Mouse (Mus musculus) hindbrain, embryonic 13.5 days (tissue): ENCODE measurements at regions not wholly inside any gene's neighbourhood (a gene's known extent, or its start where the extent isn't known, plus 50 kb on each side); places are given as distances from the start of the nearest gene placed in this dataset.
"Not testable (repeated sequence)": the region's sequence is repeated elsewhere in the genome, so short reads cannot be mapped to it uniquely, and the experiment has no call there.

Experiments
- ATAC-seq: fragments of 200-750 bp; cut with Nextera tagmentation; 2 replicates; pipeline ENCODE4 v1.8.0; 2017; ENCODE audit warnings: moderate TSS enrichment; ENCODE audit not compliant: low FRiP score
- H3K27ac ChIP-seq: fragments of 300-500 bp; sonication (generic); 2 replicates; pipeline ENCODE4 v1.5.1; 2015; ENCODE audit warnings: inconsistent platforms, mild to moderate bottlenecking, moderate library complexity
- H3K27me3 ChIP-seq: fragments of 300-500 bp; sonication (generic); 2 replicates; pipeline ENCODE4 v1.6.1; 2015; ENCODE audit warnings: mild to moderate bottlenecking, inconsistent platforms
- H3K36me3 ChIP-seq: fragments of 300-500 bp; sonication (generic); 2 replicates; pipeline ENCODE4 v1.6.1; 2015; ENCODE audit warnings: mild to moderate bottlenecking, inconsistent platforms
- H3K4me1 ChIP-seq: fragments of 300-500 bp; sonication (generic); replicated peaks from 2 replicates; pipeline ENCODE4 v1.6.1; 2015; ENCODE audit warnings: inconsistent platforms
- H3K4me2 ChIP-seq: fragments of 300-500 bp; sonication (generic); 2 replicates; pipeline ENCODE4 v1.6.1; 2015; ENCODE audit warnings: inconsistent platforms, mild to moderate bottlenecking, moderate library complexity
- H3K4me3 ChIP-seq: fragments of 300-500 bp; sonication (generic); 2 replicates; pipeline ENCODE4 v1.5.1; 2015; ENCODE audit warnings: mild to moderate bottlenecking, inconsistent platforms
- H3K9ac ChIP-seq: fragments of 300-500 bp; sonication (generic); 2 replicates; pipeline ENCODE4 v1.6.1; 2015; ENCODE audit warnings: mild to moderate bottlenecking, inconsistent platforms
- H3K9me3 ChIP-seq: fragments of 300-500 bp; sonication (generic); 2 replicates; pipeline ENCODE4 v1.6.1; 2016; ENCODE audit warnings: inconsistent platforms
- WGBS: fragments of 180-500 bp; shearing (Covaris S2); methylation state at CpG from one replicate; pipeline ENCODE4 v1.1.7; 2015; 5-methylcytosine and 5-hydroxymethylcytosine counted together

GRCm38 (mm10) chr17:61204316-61204715 lies 1676.8 kb downstream of the Efna5 start:
- Histone ChIP-seq H3K4me1 (no peaks in the 10 kb centered on the region), H3K27me3 (no peaks in the 10 kb centered on the region), H3K27ac (no peak overlapping the region), H3K4me3 (no peak overlapping the region), H3K4me2 (no peak overlapping the region), H3K36me3 (no peaks in the 10 kb centered on the region), H3K9ac (no peak overlapping the region), H3K9me3 (no peaks in the 10 kb centered on the region)
- ATAC-seq: no peak
- WGBS: 93% methylated on average over 3 of the region's 3 CpGs

- H3K4me3 ChIP-seq, H3K4me2 ChIP-seq, H3K27ac ChIP-seq, H3K9me3 ChIP-seq, ATAC-seq, H3K27me3 ChIP-seq, H3K9ac ChIP-seq, H3K4me1 ChIP-seq, H3K36me3 ChIP-seq: not testable (repeated sequence)
- 85% methylated on average over 3 of the region's 3 CpGs for WGBS
Measured at GRCm38 (mm10) chr17:61187880-61188279, 1693.2 kb downstream of the Efna5 start.

- no peak overlapping the region for H3K9ac ChIP-seq
- no peak overlapping the region for H3K4me2 ChIP-seq
- no peaks in the 10 kb centered on the region for H3K4me1 ChIP-seq
- ATAC-seq: no peak
- 88% methylated on average over 1 of the region's 1 CpGs for WGBS
- H3K4me3 ChIP-seq: no peak overlapping the region
- no peaks in the 10 kb centered on the region for H3K36me3 ChIP-seq
- H3K27ac ChIP-seq: no peak overlapping the region
- H3K9me3 ChIP-seq: no peaks in the 10 kb centered on the region
- no peaks in the 10 kb centered on the region for H3K27me3 ChIP-seq
Measured at GRCm38 (mm10) chr17:61176586-61176985, 1704.5 kb downstream of the Efna5 start.

DNA sequence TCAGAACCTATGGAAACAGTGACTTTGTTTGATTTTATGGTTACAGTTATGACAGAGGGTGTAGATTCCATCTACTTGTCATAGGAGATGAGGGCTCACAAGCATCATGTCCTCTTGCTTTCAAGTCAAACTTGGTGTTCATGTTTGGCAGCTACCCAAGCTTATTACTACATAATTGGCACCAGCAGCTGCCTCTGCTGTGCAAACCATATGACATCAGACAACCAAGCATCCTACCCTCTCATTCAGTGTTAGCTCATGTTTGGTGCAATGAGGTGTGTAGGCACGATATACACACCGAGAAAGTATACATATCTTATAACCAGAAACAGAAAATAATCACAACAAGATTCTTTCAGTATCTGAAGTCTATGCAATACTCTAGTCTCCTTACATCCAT lies 1721.7 kb downstream of the Efna5 start:
- Histone ChIP-seq H3K4me2 (no peak overlapping the region), H3K27me3 (no peaks in the 10 kb centered on the region), H3K9ac (no peak overlapping the region), H3K27ac (no peak overlapping the region), H3K4me1 (no peaks in the 10 kb centered on the region), H3K9me3 (no peaks in the 10 kb centered on the region), H3K4me3 (no peak overlapping the region), H3K36me3 (no peaks in the 10 kb centered on the region)
- WGBS: 90% methylated on average over 2 of the region's 2 CpGs
- ATAC-seq: no peak

DNA sequence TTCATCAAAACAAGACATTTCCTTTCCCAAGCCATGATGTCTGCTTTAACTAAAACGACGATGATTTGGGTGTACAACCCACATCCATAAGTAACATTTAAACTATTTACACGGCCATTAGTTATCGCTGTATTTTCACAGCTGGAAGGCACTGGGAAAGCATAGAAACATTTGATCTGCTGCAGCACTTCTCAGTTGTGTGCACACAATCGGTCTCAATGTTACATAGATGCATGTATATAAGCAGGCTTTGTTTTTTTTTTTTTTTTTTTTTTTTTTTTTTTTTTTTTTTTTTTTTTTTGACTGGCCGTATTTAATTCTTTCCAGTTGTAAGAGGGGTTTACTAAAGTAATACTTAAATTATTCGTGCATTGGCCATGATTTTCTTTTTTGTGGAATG lies 1744.1 kb downstream of the Efna5 start:
- Histone ChIP-seq H3K36me3 (no peaks in the 10 kb centered on the region), H3K4me1 (no peaks in the 10 kb centered on the region), H3K27ac (no peak overlapping the region), H3K9me3 (no peaks in the 10 kb centered on the region), H3K9ac (no peak overlapping the region), H3K4me3 (no peak overlapping the region), H3K4me2 (no peak overlapping the region), H3K27me3 (no peaks in the 10 kb centered on the region)
- 81% methylated on average over 7 of the region's 7 CpGs for WGBS
- ATAC-seq: no peak

DNA sequence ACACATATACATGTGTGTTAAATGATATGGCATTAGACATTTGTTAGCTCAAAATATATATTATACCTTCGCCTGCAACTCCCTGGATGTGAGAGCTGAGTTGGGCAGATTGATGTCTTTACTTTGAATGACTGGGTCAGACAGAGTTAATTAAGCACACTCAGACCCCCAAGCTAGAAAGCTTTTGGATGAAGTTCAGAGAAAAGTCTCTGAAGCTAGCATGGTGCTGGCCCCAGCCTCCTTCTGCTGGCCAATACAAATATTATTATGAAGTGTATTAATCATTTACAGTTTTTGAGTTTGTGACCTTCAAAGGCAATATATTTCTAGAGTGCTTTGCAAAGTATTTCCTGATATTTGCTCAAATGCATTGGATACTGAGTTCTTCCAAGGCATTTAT lies 1753.3 kb downstream of the Efna5 start:
- 84% methylated on average over 1 of the region's 1 CpGs for WGBS
- Histone ChIP-seq H3K4me3 (no peak overlapping the region), H3K36me3 (no peaks in the 10 kb centered on the region), H3K4me1 (no peaks in the 10 kb centered on the region), H3K9me3 (no peaks in the 10 kb centered on the region), H3K4me2 (no peak overlapping the region), H3K27me3 (no peaks in the 10 kb centered on the region), H3K27ac (no peak overlapping the region), H3K9ac (no peak overlapping the region)
- no peak for ATAC-seq

GRCm38 (mm10) chr17:61106302-61106701 lies 1774.8 kb downstream of the Efna5 start:
- Histone ChIP-seq H3K9me3 (no peaks in the 10 kb centered on the region), H3K9ac (no peak overlapping the region), H3K27me3 (no peaks in the 10 kb centered on the region), H3K36me3 (no peaks in the 10 kb centered on the region), H3K27ac (no peak overlapping the region), H3K4me2 (no peak overlapping the region), H3K4me1 (no peaks in the 10 kb centered on the region), H3K4me3 (no peak overlapping the region)
- WGBS: 91% methylated on average over 1 of the region's 1 CpGs
- ATAC-seq: no peak

- WGBS: 92% methylated on average over 5 of the region's 5 CpGs
- Histone ChIP-seq H3K36me3 (no peaks in the 10 kb centered on the region), H3K4me1 (no peaks in the 10 kb centered on the region), H3K9ac (no peak overlapping the region), H3K9me3 (no peaks in the 10 kb centered on the region), H3K4me2 (no peak overlapping the region), H3K4me3 (no peak overlapping the region), H3K27me3 (no peaks in the 10 kb centered on the region), H3K27ac (no peak overlapping the region)
- no peak for ATAC-seq
Measured at GRCm38 (mm10) chr17:61060450-61060849, 1820.7 kb downstream of the Efna5 start.

- Histone ChIP-seq H3K9me3 (no peaks in the 10 kb centered on the region), H3K36me3 (no peaks in the 10 kb centered on the region), H3K4me1 (no peaks in the 10 kb centered on the region), H3K4me2 (no peak overlapping the region), H3K27me3 (no peaks in the 10 kb centered on the region), H3K9ac (no peak overlapping the region), H3K27ac (no peak overlapping the region), H3K4me3 (no peak overlapping the region)
- 98% methylated on average over 2 of the region's 2 CpGs for WGBS
- no peak for ATAC-seq
Measured at GRCm38 (mm10) chr17:61058471-61058870, 1822.6 kb downstream of the Efna5 start.

GRCm38 (mm10) chr17:61033544-61034251 lies 1847.4 kb downstream of the Efna5 start:
- no peak overlapping the region for H3K9ac ChIP-seq
- 41% methylated on average over 4 of the region's 4 CpGs for WGBS
- ATAC-seq: no peak

GRCm38 (mm10) chr17:61018647-61019046 lies 1862.5 kb downstream of the Efna5 start:
- Histone ChIP-seq H3K27me3 (no peaks in the 10 kb centered on the region), H3K4me1 (no peaks in the 10 kb centered on the region), H3K9me3 (no peaks in the 10 kb centered on the region), H3K9ac (no peak overlapping the region), H3K4me3 (no peak overlapping the region), H3K4me2 (no peak overlapping the region), H3K36me3 (no peaks in the 10 kb centered on the region), H3K27ac (no peak overlapping the region)
- 54% methylated on average over 4 of the region's 4 CpGs for WGBS
- no peak for ATAC-seq

More at GRCm38 (mm10) chr17:61033544-61034251, 1847.4 kb downstream of the Efna5 start:
- Histone ChIP-seq H3K4me2 (no peak overlapping the region), H3K36me3 (no peaks in the 10 kb centered on the region), H3K4me3 (no peak overlapping the region), H3K4me1 (no peaks in the 10 kb centered on the region), H3K9me3 (no peaks in the 10 kb centered on the region), H3K27me3 (no peaks in the 10 kb centered on the region), H3K27ac (no peak overlapping the region)
